Mouse (Mus musculus): ENCODE data around the gene Ahcy.

DNA sequence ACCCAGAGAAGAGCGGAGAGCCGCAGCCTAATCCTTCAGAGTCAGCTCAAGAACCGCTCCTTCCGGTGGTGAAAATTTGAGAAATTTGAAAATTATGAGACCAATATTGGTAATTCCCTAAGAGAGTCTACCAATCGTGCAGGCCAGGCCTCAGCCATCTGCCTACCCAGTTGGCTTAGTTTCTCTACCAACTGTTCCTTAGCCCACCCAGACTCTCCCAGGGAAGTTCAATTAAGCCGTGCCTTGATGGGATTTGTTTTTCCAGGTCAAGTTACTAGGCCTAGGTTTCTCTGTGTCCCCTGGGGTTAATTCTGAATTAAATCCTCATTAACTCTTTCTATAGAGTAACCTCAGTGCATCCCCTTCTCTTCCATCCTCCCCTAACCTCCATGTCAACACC is 61.3 kb downstream of the Ahcy start:
- no peak for TF ChIP-seq POLR2A (IDR thresholded peaks at IDR 0.05; ENCODE audit: borderline replicate concordance, insufficient read depth, low read length)
- TF ChIP-seq CTCF (IDR thresholded peaks at IDR 0.05; ENCODE audit: borderline replicate concordance, insufficient read depth, low read depth, low read length), result no peak

Data from cerebellum, adult 2 months (tissue).